Mouse (Mus musculus) embryonic stem cell, embryonic (primary cell): ENCODE results near the gene Tle4.

Experiments
- CTCF ChIA-PET, 4 experiments: fragments of 300-600 bp in 2 of 4; fragments of 350-600 bp in 2 of 4; sonication (Branson Sonifier 250); formaldehyde crosslinking; loops; one replicate each; lab custom pipeline; 2022; ENCODE audit warnings: inconsistent platforms in 2 of 4; lab: Charles Lee
- POLR2A ChIA-PET, 4 experiments: fragments of 300-600 bp in 2 of 4; fragments of 350-600 bp in 2 of 4; sonication (Branson Sonifier 250); formaldehyde crosslinking; loops; one replicate each; lab custom pipeline; 2022; ENCODE audit warnings: antibody characterized with exemption in 4 of 4, inconsistent platforms in 1 of 4; lab: Charles Lee

The Tle4 gene

DNA sequence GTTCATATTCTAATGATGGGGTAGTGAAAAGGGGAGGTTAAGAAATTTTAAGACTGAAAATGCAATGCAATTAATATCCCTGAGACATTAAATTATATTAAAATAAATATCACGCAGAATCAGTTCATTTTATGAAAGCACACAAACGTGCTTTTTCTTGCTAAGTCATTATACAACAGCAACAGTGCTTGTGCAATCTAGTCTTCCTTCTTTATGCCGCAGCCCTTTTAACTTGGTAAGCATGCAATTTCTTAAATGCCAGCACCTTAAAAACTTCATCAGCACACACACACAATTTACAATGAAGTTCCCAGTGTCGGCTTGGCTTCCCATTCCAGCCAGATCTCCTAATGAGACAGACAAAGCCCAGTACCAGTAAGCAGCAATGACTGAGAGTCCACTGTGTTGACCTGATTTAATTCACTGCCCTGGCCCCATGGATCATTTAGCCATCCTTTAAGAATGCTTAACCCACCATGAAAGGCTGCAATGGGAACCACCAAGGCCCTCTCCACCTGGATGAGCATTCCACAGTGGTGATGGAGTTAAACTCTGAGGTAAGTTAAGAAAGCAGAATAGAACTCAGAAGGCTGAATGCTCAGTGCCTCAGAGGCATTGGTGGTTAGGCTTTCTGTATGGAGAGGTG lies 32.3 kb downstream of the Tle4 start:
- CTCF ChIA-PET, result no interaction called here
- POLR2A ChIA-PET, result interaction anchor here in 1 of 4 experiments (1.2 to 1.3 kb wide), 3 partner anchors 8 to 33 kb away, joined by 3 to 8 read pairs (median 3); partner anchors contain the start of gene Tle4

DNA sequence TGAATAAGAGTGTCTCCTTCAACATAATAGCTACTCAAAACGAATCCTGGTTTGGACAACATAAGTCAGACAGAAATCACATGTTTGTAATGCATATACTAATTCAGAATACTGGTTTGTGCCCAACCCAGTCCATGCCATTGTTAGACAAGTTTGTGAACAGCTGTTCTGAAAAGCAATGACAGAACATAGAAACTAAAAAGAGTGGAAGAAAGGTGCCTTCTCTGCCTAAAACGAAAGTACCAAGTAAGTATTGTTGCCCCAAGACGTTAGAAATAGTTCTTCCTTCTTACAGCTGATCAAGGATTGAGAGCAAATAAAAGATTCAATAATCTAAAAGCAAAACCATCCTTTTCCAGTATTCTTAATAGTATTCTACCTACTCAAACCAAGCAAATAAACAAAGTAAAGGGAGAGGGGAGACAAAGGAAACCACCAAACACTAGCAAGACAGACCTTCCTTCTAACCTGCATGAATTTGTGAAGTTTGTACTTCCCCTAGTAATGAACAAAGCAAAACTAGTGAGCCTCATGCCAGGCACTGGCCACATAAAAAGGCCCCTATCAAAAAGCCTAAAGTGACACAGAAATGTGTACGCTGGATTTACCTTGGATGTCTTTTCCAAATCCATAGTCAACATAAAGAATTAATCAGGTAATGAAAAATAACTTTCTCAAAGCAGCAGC lies 34.4 kb downstream of the Tle4 start:
- ChIA-PET POLR2A (interaction anchor here in 2 of 4 experiments (0.7 to 1.7 kb wide), 4 partner anchors 16 to 35 kb away, joined by 3 to 6 read pairs (median 4); partner anchors contain the start of gene Tle4 (in 2 of the 2)), CTCF (no interaction called here)

DNA sequence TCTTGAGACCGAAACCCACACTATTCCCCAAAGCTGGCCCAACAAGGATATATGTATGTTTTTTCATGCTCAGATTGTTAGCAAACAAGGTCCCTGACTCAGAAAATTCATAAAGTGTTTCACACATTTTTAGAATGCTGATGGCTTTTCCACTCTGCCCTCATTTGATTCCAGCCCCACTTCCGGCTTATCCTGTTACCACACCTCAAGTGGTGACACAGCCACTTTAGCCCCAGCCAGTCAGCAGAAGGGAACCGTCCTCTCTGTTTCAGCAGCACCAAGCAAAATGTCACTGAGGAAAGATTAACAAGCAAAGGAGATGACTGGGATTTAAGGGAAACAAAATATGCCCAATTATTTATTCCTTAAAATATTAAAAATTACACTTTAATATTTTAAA lies 50.0 kb downstream of the Tle4 start:
- POLR2A ChIA-PET, result interaction anchor here in 2 of 4 experiments (0.7 to 4.3 kb wide), 8 partner anchors 12 to 94 kb away, joined by 3 to 20 read pairs (median 4); partner anchors contain the start of gene Tle4 (in 2 of the 2)
- CTCF ChIA-PET, result no interaction called here

DNA sequence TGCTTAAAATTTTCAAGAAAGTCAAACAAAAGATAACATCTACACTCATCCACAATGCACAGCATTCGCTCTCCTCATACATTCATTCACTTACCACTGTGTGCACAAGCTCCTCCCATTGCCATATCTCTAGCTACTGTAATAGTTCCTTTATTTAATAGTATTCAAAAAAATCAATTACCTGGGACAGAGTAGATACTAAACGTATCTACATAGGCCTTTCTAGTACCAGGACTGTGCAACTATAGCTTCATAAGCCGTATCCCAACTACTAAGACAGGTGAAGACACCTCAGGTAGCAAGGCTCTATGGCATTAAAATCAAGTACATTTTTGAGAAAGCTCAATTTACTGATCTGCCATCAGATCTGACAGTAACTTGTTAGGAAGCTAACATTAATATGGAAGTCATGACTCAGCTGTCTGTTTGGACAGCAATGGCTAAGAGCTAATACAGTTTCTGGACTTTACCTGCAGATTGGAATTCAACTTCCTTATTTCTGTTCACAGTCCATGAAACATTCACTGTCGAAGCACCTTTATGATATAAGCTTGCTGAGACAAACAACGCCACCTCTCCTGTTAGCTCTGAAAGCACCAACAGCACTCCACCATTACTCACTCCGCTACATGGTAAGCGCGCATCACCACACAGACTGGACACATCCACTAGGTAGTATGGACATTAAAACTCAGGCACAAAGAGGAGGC lies 50.6 kb downstream of the Tle4 start:
- ChIA-PET POLR2A (interaction anchor here in 3 of 4 experiments (0.7 to 4.3 kb wide), 14 partner anchors 11 to 130 kb away, joined by 3 to 20 read pairs (median 3); partner anchors contain the start of gene Tle4 (in 2 of the 3)), CTCF (no interaction called here)

DNA sequence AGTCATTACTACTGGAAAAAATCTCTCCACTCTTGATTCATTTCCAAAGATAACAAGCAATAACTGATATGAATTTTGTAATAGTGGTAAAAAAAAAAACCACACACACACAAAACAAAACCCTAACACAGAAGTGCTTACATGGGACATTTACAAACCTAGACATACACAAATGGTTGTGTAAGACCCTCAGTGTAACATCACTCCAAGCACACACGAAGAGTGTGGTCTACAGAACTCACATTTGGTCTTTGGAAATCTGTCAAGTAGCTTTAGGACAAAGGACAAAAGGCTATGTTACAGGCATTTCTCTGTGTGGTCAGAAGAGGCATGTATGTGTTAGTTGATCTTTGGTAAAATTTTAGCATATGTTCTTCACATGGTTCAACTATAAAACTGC lies 52.4 kb downstream of the Tle4 start:
- ChIA-PET CTCF (no interaction called here), POLR2A (interaction anchor here in 2 of 4 experiments (0.7 to 4.3 kb wide), 8 partner anchors 9 to 67 kb away, joined by 3 to 20 read pairs (median 12); partner anchors contain the start of gene Tle4 (in 2 of the 2))

DNA sequence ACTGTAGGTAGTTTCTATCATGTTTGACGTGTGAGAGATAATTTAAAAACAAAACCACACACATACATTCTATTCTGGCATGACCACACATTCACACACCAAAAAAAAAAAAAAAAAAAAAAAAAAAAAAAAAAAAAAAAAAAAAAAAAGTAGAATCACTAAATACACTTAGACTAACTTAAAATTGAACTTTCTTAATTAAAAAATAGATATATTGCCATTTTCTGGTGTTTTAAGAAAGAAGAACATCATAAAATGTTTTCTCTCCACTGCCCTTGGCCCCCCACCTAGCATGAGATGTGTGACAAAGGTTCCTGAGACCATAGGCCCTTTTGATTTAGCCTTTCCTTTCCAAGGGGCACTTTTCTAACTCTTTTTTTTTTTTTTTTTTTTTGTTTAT lies 54.5 kb downstream of the Tle4 start:
- ChIA-PET POLR2A (interaction anchor here in 3 of 4 experiments (0.6 to 4.3 kb wide), 11 partner anchors 8 to 1815 kb away, joined by 3 to 17 read pairs (median 4); partner anchors contain the start of gene Tle4 (in 2 of the 3)), CTCF (no interaction called here)

DNA sequence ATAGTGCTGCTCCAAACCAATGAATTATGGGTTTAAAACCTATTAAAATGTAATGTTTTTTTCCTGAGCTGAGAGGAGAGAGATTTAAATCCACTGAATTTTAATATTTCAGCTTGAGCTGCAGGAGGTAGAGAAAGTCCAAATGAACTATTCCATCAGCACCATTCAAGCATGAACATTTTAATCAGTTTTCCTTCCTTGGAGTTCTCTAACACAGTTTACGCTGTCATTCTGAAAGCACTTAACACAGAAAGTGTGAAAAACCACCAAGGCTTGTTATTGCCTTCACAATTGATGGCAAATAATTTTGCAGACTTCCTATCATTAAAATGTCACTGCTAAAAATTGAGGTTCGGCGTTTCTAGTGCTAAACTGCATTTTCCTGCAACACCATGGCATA lies 57.2 kb downstream of the Tle4 start:
- ChIA-PET POLR2A (no interaction called here), CTCF (no interaction called here)

DNA sequence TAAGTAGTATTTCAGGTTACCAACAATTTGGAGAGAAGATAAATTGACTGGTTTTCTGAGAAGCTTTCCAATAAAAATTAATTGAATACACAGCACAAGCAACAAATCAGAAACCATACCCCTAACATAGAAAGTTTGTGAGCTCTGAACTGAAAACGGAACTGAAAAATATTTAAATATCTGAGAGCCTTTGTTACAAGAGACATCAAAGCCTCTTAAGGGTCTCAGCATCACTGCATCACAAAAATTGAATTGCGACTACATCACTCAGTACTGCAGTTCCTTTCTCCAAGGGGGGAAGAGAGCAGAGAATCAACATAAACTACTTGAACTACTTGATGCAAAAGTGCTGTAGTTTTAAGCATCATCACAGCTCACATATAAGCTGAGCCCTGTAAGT lies 61.2 kb downstream of the Tle4 start:
- CTCF ChIA-PET, result no interaction called here
- POLR2A ChIA-PET, result interaction anchor here in 1 of 4 experiments (0.7 to 1.8 kb wide), 9 partner anchors 9 to 70 kb away, joined by 3 to 12 read pairs (median 3); no protein-coding TSS in a partner anchor

DNA sequence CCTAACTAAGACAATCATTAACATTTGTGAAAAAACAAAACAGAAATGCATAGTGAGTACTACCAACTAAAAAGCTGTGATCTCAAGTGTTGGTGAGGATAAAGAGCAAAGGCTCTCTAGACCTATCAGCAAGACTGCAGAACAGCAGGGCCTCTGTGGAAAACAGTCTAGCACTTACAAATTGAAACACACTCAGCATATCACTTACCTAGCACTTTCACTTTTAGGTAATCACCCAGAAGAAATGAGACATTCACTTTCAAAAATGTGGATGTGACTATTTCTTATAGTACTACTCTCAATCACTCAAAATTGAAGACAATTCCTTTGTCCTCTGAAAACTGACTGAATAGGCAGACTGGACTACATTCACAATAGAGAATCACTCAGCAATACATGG lies 63.4 kb downstream of the Tle4 start:
- POLR2A ChIA-PET, result no interaction called here
- CTCF ChIA-PET, result no interaction called here

DNA sequence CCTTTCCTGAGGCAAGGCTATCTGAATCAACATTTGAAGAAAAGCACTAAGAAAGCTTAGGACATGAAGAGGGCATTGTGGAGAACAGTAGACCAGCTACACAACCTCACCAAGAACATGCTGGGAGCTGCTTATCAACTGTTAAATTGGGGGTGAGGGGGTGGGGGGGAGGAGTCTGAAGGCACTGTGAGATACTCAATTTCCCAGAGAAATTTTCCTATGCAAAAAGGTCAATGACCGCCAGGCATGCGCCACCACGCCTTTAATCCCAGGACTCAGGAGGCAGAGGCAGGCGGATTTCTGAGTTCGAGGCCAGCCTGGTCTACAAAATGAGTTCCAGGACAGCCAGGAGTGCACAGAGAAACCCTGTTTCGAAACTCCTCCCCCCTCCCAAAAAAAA lies 65.0 kb downstream of the Tle4 start:
- ChIA-PET POLR2A (interaction anchor here in 2 of 4 experiments (0.6 to 1.9 kb wide), 11 partner anchors 12 to 462 kb away, joined by 3 to 11 read pairs (median 4); partner anchors contain the start of gene Tle4 (in 1 of the 2)), CTCF (interaction anchor here in 3 of 4 experiments (0.6 to 0.7 kb wide), 5 partner anchors 13 to 422 kb away, joined by 4 to 12 read pairs (median 6); no protein-coding TSS in a partner anchor)

DNA sequence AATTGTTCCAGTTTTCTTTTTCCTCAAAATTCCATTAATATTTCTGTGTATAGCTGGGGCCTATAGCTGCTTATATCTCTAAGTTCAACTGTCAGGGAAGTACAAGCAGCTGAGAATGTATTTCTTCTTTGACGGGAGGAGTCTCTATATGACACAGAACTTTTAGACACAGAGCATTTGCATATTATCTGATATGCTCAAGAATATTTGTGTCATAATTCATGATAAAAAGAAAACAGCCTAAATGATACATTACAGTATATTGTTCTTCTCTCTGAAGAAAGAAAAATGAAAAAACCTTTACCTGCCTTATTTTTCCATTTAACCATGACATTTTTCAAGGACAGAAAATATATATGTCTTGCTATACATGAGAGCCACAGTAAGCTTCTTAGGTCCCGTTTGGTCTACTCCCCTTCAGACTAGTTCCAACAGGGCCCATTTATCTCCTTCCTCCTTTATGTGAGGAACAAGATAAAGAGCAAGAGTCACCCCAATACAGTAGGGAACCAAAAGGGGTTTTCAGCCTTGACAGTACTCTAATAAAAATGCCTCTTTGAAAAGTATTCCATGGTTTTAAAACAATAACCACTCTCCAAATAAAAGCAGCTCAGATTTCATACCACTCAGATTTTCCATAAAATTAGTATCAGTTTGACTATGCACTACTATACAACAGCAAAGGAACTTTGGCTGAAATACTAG lies 77.6 kb downstream of the Tle4 start:
- POLR2A ChIA-PET, result interaction anchor here in 1 of 4 experiments (0.6 to 1.9 kb wide), 6 partner anchors 9 to 254 kb away, joined by 3 to 6 read pairs (median 4); no protein-coding TSS in a partner anchor
- CTCF ChIA-PET, result no interaction called here

DNA sequence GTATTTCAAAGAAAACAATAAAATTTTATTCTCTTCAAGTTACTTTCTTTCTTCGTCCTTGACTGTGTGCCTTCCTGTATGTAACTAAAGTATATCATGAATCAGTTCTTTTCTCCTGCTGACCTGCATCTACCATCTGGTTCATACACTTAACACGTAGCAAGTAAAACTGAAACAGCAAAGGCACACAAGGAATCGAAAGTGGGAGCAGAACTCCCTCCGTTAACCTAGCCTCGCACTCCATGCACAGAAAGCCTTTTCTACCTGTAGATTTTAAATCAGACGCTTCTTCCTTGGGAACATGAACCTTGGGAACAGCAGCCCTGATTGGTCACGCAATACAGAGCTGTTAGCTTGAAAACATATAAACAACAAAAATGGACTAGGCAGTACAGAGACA lies 78.7 kb downstream of the Tle4 start:
- ChIA-PET POLR2A (interaction anchor here in 1 of 4 experiments (0.6 to 1.7 kb wide), 4 partner anchors 8 to 78 kb away, joined by 3 to 4 read pairs (median 4); partner anchors contain the start of gene Tle4), CTCF (no interaction called here)

DNA sequence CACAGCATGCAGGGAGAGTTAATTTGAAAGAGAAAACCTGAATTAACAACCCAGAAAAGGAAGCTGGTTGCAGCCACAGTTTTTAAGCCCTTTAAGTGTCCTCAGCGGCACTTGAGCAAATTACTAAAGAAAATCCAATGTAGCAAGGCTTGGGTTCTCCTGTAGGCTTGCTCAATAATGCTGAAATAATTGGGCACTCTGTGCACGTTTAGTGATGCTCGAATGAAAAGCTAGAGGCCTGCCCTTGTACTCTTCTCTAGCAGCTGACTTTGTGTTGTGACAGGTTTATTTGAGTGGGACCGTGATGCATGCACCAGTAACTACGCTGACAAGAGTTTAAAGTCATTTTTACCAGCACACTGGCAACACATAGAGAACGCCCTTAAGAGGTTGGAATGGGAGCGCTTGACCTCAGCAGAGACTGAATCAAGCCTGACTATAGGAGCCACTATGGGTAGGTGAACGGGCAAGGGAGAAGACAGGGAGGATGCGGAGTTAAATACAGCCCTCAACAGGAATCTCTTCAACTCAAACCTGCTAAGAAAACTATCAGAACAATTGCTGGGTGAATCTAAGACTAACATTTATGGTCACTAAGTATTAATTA lies 79.3 kb downstream of the Tle4 start:
- POLR2A ChIA-PET, result interaction anchor here in 1 of 4 experiments (0.7 to 1.4 kb wide), 5 partner anchors 11 to 79 kb away, joined by 3 to 5 read pairs (median 3); partner anchors contain the start of gene Tle4
- CTCF ChIA-PET, result interaction anchor here in 1 of 4 experiments (0.5 kb wide), 1 partner anchor 1312 kb away, joined by 3 read pairs; no protein-coding TSS in a partner anchor

DNA sequence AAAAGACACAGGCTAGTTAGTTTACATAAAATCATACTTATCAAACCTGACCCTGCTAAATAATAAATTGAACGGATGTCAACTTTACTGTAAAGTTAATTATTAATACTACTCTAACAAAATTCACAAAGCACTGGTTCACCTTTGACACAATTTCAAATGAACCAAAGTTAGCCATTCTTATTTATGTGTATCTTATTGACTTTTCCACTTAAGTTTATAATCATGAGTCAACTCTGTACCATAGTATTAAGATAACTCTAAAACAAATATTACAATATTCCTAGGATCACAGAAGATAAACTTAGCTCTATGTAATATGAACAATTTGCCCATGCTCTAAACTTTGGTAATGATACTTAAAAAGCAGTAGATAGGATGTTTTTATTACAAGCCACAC lies 81.4 kb downstream of the Tle4 start:
- CTCF ChIA-PET, result interaction anchor here in 1 of 4 experiments (0.7 kb wide), 1 partner anchor 77 kb away, joined by 3 read pairs; no protein-coding TSS in a partner anchor
- POLR2A ChIA-PET, result interaction anchor here in 1 of 4 experiments (1.1 to 1.2 kb wide), 2 partner anchors 9 to 29 kb away, joined by 3 to 4 read pairs; no protein-coding TSS in a partner anchor

DNA sequence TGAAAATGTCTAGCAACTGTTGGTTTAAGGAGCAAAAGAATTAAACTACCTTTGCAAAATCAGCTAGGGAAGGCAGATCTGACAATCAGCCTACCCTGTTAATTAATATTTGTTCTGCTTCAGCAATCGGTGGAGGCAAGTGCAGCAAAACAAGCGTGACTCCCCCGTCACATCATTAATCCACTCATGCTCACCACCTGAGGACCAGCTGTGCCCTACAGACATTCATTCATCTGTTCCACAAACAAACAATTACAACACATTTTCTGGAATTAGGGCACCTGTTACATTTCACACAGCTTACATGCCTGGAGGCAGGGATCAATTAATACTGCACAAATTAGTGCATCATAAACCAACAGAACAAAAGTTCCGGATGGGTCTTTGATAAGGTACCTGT lies 89.0 kb downstream of the Tle4 start:
- CTCF ChIA-PET, result no interaction called here
- POLR2A ChIA-PET, result interaction anchor here in 1 of 4 experiments (1.3 to 1.4 kb wide), 2 partner anchors 12 to 17 kb away, joined by 3 read pairs; no protein-coding TSS in a partner anchor

DNA sequence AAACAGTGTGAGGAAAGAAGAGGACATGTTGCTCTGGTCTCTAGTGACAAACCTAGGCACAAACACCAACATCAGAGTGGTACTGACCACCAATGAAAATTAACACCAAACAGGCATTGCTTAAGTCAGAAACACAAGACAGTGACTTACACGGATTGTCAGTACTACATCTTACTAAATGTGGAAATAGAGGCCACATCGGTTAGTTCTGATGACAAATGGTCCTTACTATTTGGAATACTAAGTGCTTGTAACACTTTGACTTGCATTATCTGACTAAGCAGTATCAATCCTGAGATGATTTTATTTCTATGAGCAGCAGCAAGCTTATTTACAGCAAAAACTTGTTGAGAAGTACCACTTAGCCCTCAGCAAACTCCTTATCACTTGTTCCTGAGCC lies 89.9 kb downstream of the Tle4 start:
- POLR2A ChIA-PET, result interaction anchor here in 2 of 4 experiments (0.9 to 3.7 kb wide), 5 partner anchors 10 to 165 kb away, joined by 3 to 19 read pairs (median 3); partner anchors contain the start of gene Tle4 (in 1 of the 2)

More for the DNA sequence above, 89.9 kb downstream of the Tle4 start:
- CTCF ChIA-PET, result no interaction called here
